Mouse (Mus musculus) pancreas, adult 10 weeks (tissue): ENCODE measurements around the gene 2300003K06Rik. TPM values are rescaled to one million over a fixed set of nuclear protein-coding genes. Genes with fewer than 3 reads are reported as not detected.

Source experiments
- polyA plus RNA-seq: library from polyadenylated mRNA; stranded (reverse); fragments of 350-450 nt; fragmentation: Illumina TruSeq; extraction: RNeasy Lipid Tissue Mini Kit (QIAGEN cat#74804); gene quantifications from one replicate; pipeline ENCODE4 v1.2.3, GENCODE M21; 2015; ENCODE audit warnings: low read depth, low replicate concordance; ENCODE audit not compliant: insufficient read depth

Gene 2300003K06Rik
- polyA plus RNA-seq: not detected

GRCm38 (mm10) chr11:99837966-99838365 is at the start of gene 2300003K06Rik:
Gene 2300003K06Rik (minus strand): TSS chr11:99838066.

GRCm38 (mm10) chr11:99878887-99879286 is 41.0 kb upstream of the 2300003K06Rik start, which contains the start of gene Gm11567:
Gene Gm11567 (plus strand): TSS chr11:99879187.

DNA sequence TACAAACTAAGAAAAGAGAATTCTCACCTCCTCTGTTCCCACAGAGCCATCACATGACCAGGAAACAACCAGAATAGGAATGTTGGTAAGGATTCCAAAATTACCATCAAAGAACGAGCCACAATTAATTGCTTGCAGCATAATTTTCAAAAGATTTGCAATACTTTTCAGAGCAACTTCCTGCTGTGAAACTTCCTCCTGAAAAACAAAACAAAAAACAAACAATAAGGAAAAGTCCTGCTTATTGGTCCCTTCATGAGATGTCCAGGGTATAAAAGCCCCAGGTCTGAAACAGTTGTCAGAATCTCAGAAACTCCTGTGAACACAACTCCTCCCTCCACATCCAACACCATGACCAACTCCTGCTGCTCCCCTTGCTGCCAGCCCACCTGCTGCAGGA is 35.2 kb upstream of the 2300003K06Rik start, which contains the start of gene Krtap9-1:
Gene Krtap9-1, plus strand, starts transcription at position 301 of the 400 bp plus-strand sequence.

DNA sequence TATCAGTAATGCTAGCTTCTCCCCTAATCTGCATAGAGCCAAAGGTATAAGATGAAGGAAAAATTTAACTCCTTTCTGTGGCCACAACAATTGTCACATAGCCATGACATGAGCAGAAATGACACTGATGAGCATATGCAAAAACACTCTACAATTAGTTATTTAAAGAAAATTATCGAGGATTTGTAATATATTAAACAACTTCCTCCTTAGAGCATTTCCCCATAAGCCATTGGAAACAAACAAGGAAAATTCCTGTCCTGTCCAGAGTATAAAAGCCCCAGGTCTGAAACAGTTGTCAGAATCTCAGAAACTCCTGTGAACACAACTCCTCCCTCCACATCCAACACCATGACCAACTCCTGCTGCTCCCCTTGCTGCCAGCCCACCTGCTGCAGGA is 26.3 kb upstream of the 2300003K06Rik start, which contains the start of gene Gm11559:
Gene Gm11559, plus strand, starts transcription at position 301 of the 400 bp plus-strand sequence.

DNA sequence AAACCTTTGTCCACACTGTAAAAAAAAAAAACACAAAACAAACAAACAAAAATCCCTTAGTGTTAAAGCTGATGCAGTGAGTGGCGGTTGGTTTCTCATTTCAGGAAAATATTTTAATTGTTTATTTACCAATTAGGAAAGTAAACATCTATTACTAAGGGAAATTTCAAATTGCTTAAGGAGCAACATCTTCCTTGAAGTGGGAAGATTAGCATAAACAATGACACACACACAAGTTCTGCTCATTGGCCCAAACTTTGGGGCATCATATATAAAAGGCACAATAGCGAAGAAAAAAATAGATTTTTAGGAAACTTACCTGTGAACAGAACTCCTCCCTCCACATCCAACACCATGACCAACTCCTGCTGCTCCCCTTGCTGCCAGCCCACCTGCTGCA is 19.8 kb upstream of the 2300003K06Rik start, which contains the start of gene Gm11568:
Gene Gm11568, plus strand, starts transcription at position 301 of the 400 bp plus-strand sequence.

GRCm38 (mm10) chr11:99851508-99851907 is 13.6 kb upstream of the 2300003K06Rik start, which contains the start of gene Krtap4-16:
Gene Krtap4-16 (minus strand): TSS chr11:99851608.

DNA sequence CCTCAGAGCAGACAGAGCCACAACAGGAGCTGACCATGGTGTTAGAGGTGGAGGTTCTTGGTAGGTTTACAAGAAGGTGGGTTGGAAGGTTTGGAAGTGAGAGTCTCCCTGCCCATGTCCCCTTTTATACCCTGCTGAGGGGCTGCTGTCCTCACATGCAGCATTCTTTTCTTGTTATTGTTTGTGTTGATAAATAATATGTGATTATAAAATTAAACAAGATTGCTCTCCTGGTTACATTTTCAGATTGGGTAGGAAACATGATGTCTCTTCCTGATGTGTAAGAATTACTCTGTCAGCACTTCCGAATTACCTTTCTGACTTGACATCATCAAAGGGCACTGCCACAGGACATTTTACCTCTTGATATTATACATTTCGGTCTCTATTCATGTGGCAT is 22.3 kb downstream of the 2300003K06Rik start, which contains the start of gene Gm11564:
Gene Gm11564, minus strand, starts transcription at position 101 of the 400 bp plus-strand sequence.

GRCm38 (mm10) chr11:99809792-99810191 is 28.1 kb downstream of the 2300003K06Rik start, which contains the start of gene Krtap4-13:
Gene Krtap4-13 (minus strand): TSS chr11:99809892.

DNA sequence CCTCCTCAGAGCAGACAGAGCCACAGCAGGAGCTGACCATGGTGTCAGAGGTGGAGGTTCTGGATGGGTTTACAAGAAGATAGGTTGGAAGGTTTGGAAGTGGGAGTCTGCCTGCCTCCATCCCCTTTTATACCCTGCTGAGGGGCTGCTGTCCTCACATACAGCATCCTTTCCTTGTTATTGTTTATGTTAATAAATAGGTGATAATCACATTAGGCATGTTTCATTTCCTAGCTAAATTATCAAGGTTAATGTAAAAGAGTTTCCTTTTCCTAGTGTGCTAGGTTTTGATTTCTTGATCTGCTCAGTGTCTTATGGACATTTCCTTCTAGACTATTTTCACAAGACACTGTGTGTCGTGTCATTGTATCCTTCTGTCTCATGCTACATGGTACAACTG is 33.5 kb downstream of the 2300003K06Rik start, which contains the start of gene Gm11554:
Gene Gm11554, minus strand, starts transcription at position 101 of the 400 bp plus-strand sequence.

GRCm38 (mm10) chr11:99798832-99799231 is 39.0 kb downstream of the 2300003K06Rik start, which contains the start of gene Gm11569:
Gene Gm11569 (minus strand): TSS chr11:99798932.

DNA sequence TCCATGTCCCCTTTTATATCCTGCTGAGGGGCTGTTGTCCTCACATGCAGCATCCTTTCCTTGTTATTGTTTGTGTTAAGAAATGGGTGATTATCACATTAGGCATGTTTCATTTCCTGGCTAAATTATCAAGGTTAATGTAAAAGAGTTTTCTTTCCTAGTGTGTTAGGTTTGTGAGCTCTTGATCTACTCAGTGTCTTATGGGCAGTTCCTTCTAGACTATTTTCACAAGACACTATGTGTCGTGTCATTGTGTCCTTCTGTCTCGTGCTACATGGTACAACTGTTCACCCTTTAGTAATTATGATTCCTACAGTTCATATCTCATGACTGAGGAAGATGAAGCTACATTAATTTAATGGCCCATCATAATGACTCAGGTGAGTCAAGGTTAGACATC is 44.5 kb downstream of the 2300003K06Rik start, which contains the start of gene Gm11596:
Gene Gm11596, minus strand, starts transcription at position 101 of the 400 bp plus-strand sequence.

Other genes with a start within 250 kb of the 2300003K06Rik start
- gene Krtap1-3, start 246.7 kb downstream of the 2300003K06Rik start, polyA plus RNA-seq: not detected
- not detected for gene Krtap9-3, start 240.0 kb downstream of the 2300003K06Rik start, polyA plus RNA-seq
- not detected for gene Gm11938, start 234.8 kb downstream of the 2300003K06Rik start, polyA plus RNA-seq
- not detected for gene Gm11937, start 227.9 kb downstream of the 2300003K06Rik start, polyA plus RNA-seq
- gene Krtap2-4, start 223.2 kb downstream of the 2300003K06Rik start, polyA plus RNA-seq: not detected
- gene Gm11562, start 217.6 kb downstream of the 2300003K06Rik start, polyA plus RNA-seq: not detected
- not detected for gene Krtap4-1, start 209.8 kb downstream of the 2300003K06Rik start, polyA plus RNA-seq
- not detected for gene Krtap4-2, start 203.0 kb downstream of the 2300003K06Rik start, polyA plus RNA-seq
- not detected for gene Krtap4-7, start 194.0 kb downstream of the 2300003K06Rik start, polyA plus RNA-seq
- not detected for gene Gm11555, start 187.8 kb downstream of the 2300003K06Rik start, polyA plus RNA-seq
- not detected for gene Gm11563, start 179.1 kb downstream of the 2300003K06Rik start, polyA plus RNA-seq
- gene Krtap4-6, start 172.1 kb downstream of the 2300003K06Rik start, polyA plus RNA-seq: not detected
- not detected for gene Gm14190, start 147.3 kb downstream of the 2300003K06Rik start, polyA plus RNA-seq
- not detected for gene Gm14180, start 103.8 kb downstream of the 2300003K06Rik start, polyA plus RNA-seq
- gene Gm11595, start 65.2 kb downstream of the 2300003K06Rik start, polyA plus RNA-seq: not detected
- gene Krtap4-8, start 57.4 kb downstream of the 2300003K06Rik start, polyA plus RNA-seq: not detected
- not detected for gene Krtap4-9, start 52.9 kb downstream of the 2300003K06Rik start, polyA plus RNA-seq
- gene Gm11596, start 44.6 kb downstream of the 2300003K06Rik start, polyA plus RNA-seq: not detected
- not detected for gene Gm11569, start 39.1 kb downstream of the 2300003K06Rik start, polyA plus RNA-seq
- gene Gm11554, start 33.6 kb downstream of the 2300003K06Rik start, polyA plus RNA-seq: not detected
- gene Krtap4-13, start 28.2 kb downstream of the 2300003K06Rik start, polyA plus RNA-seq: not detected
- not detected for gene Gm11564, start 22.4 kb downstream of the 2300003K06Rik start, polyA plus RNA-seq
- gene Krtap4-16, start 13.5 kb upstream of the 2300003K06Rik start, polyA plus RNA-seq: not detected
- not detected for gene Gm11568, start 19.9 kb upstream of the 2300003K06Rik start, polyA plus RNA-seq
- gene Gm11559, start 26.4 kb upstream of the 2300003K06Rik start, polyA plus RNA-seq: not detected
- not detected for gene Krtap9-1, start 35.3 kb upstream of the 2300003K06Rik start, polyA plus RNA-seq
- not detected for gene Gm11567, start 41.1 kb upstream of the 2300003K06Rik start, polyA plus RNA-seq
- not detected for gene Krtap31-1, start 69.9 kb upstream of the 2300003K06Rik start, polyA plus RNA-seq
- gene Gm11565, start 76.7 kb upstream of the 2300003K06Rik start, polyA plus RNA-seq: not detected
- not detected for gene Krtap31-2, start 98.2 kb upstream of the 2300003K06Rik start, polyA plus RNA-seq
- gene Krtap9-5, start 110.4 kb upstream of the 2300003K06Rik start, polyA plus RNA-seq: not detected
- gene Krtap29-1, start 141.0 kb upstream of the 2300003K06Rik start, polyA plus RNA-seq: not detected
- gene Krtap16-1, start 148.5 kb upstream of the 2300003K06Rik start, polyA plus RNA-seq: not detected
- gene Krtap17-1, start 155.9 kb upstream of the 2300003K06Rik start, polyA plus RNA-seq: not detected
- not detected for gene Krt33a, start 178.1 kb upstream of the 2300003K06Rik start, polyA plus RNA-seq
- not detected for gene Krt33b, start 191.8 kb upstream of the 2300003K06Rik start, polyA plus RNA-seq
- not detected for gene Krt34, start 203.5 kb upstream of the 2300003K06Rik start, polyA plus RNA-seq
- gene Krt31, start 212.5 kb upstream of the 2300003K06Rik start, polyA plus RNA-seq: not detected